Mouse (Mus musculus) ovary, adult 18-20 months (tissue): ENCODE measurements around the gene Il23a.
"Not testable (repeated sequence)": the region's sequence is repeated elsewhere in the genome, so short reads cannot be mapped to it uniquely, and the experiment has no call there.

ENCODE experiments used
- DNase-seq: peaks from one replicate; pipeline ENCODE4 v3.0.0; 2022; ENCODE audit warnings: low spot score, mixed read lengths

Gene Il23a

GRCm38 (mm10) chr10:128263393-128264310 lies 34.9 kb downstream of the Il23a start:
- no peak for DNase-seq

DNA sequence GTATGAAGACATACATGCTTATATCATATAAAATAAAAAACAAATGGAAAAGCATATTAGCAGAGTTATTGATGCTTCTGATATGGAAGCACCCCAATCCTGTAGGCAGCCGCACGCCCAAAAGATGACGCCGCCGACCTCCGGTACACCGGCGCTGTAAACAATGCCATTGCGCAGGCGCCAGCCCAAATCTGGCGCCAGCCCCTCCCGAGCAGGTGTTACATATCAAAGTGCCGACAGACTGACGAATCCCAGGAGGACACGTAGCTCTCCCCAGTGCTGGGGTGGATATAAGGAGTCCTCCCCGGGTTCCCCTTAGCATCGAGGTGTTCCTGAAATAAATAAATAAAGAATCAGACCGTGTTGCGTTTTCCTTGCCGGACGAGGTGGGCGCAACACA lies 36.3 kb downstream of the Il23a start:
- DNase-seq = no peak

DNA sequence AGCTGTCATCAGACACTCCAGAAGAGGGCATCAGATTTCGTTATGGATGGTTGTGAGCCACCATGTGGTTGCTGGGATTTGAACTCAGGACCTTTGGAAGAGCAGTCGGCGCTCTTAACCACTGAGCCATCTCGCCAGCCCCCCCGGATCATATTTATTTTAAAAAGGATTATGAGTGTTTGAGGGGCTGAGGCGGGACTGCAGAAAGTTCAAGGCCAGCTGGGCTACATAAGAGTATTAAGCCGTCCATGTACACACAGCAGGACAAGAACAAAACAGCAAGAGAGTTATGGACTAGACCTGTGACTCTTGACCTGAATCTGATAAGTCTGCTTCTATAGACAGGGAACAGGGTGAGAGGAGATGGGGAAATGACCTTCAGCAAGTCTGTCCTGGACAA lies 38.2 kb downstream of the Il23a start:
- DNase-seq = not testable (repeated sequence)

- DNase-seq = no peak
Observed at GRCm38 (mm10) chr10:128259946-128260345, 38.6 kb downstream of the Il23a start.

DNA sequence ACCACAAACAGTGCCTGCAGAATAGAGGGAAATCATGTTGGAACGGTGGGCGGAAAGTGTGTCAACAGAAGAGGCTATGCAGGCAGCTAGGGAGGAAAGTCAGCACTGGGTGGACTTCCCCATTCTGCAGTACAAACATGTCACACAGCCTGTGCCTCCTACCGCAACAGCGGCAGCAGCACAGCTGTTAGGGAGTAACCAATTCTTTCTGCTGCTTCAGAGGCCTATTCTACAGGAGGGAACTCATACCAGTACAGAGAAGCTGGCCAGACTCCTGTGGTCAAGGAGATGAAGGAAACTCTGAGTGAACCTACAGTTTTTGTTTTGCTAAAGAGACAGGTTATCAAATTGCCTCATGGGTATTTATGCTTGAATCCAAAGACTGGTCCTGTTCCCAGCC lies 39.6 kb downstream of the Il23a start:
- DNase-seq = no peak

GRCm38 (mm10) chr10:128256328-128256727 lies 42.2 kb downstream of the Il23a start:
- DNase-seq = no peak

DNA sequence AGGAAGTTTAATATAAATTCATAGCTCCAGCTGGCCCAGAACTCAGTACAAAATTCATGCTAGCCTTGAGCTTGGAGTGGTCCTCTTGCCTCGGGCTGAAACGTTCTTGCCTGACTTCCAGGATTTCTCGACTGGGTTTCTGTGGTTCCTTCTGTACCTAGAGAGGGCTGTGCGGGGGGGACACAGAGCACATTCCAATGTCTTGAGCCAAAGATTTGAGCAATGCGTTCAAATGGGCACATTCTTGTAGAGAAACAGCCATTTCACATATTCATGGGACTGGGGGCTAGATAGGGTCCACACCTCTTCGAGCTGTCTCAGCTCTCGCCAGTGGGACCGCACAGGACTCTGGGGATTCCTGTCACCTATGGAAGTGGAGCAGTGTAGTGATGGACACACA lies 42.6 kb downstream of the Il23a start:
- DNase-seq = no peak

GRCm38 (mm10) chr10:128253677-128254255 lies 44.8 kb downstream of the Il23a start, which contains the start of gene Apon:
TSS of gene Apon (plus strand) at chr10:128254096.
- DNase-seq = no peak

GRCm38 (mm10) chr10:128250565-128250964 lies 48.0 kb downstream of the Il23a start:
- DNase-seq = no peak

DNA sequence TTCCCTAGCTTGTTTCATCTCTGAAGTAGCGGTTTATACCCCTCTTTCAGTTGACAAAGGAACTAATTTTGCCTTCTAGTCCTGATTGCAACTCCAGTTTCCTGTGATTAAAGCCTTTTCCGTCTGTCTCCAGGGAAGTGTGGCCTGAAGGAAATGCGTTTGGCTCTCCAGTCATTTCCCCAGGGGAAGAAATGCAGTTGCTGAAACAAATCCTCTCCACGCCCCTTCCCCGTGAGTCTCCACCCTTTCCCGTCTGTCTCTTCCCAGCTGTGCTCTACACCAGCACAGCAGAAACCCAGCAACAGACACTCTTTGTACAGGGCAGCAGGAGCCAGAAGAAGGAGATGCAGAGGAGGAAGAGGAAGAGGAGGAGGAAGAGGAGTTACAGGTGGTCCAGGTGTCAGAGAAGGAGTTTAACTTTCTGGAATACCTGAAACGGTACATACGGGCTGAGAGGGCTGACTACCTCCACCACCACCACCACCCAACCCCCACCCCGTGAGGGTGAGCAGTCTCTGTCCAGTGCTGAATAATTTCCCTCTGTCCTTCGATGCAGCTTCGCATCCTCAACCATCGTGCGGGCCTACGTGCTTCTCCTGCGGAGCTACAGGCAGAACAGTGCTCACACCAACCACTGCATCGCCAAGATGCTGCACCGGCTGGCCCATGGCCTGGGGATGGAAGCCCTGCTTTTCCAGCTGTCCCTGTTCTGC lies 51.4 kb downstream of the Il23a start:
- DNase-seq = no peak
